Mouse (Mus musculus) stomach, embryonic 15.5 days (tissue): ENCODE data around the gene Hdac10. TPM values are rescaled to one million over a fixed set of nuclear protein-coding genes. Genes with fewer than 3 reads are reported as not detected.

ENCODE experiments used
- ATAC-seq: fragments of 200-750 bp; cut with Nextera tagmentation; 2 replicates; pipeline ENCODE4 v1.8.0; 2017; ENCODE audit warnings: low read depth, moderate number of reproducible peaks, moderate TSS enrichment; ENCODE audit not compliant: insufficient read depth, low FRiP score
- H3K27ac ChIP-seq: fragments of 300-500 bp; sonication (generic); 2 replicates; pipeline ENCODE4 v1.5.1; 2015; ENCODE audit warnings: mild to moderate bottlenecking, inconsistent platforms
- H3K27me3 ChIP-seq: fragments of 300-500 bp; sonication (generic); replicated peaks from 2 replicates; pipeline ENCODE4 v1.6.1; 2015; ENCODE audit warnings: inconsistent platforms
- H3K36me3 ChIP-seq: fragments of 300-500 bp; sonication (generic); 2 replicates; pipeline ENCODE4 v1.6.1; 2015; ENCODE audit warnings: inconsistent platforms
- H3K4me1 ChIP-seq: fragments of 300-500 bp; sonication (generic); 2 replicates; pipeline ENCODE4 v1.6.1; 2015; ENCODE audit warnings: inconsistent platforms
- H3K4me2 ChIP-seq: fragments of 300-500 bp; sonication (generic); 2 replicates; pipeline ENCODE4 v1.6.1; 2015; ENCODE audit warnings: mild to moderate bottlenecking, inconsistent platforms
- H3K4me3 ChIP-seq: fragments of 300-500 bp; sonication (generic); replicated peaks from 2 replicates; pipeline ENCODE4 v1.5.1; 2015; ENCODE audit warnings: inconsistent platforms
- H3K9ac ChIP-seq: fragments of 300-500 bp; sonication (generic); 2 replicates; pipeline ENCODE4 v1.6.1; 2015; ENCODE audit warnings: inconsistent platforms
- H3K9me3 ChIP-seq: fragments of 300-500 bp; sonication (generic); 2 replicates; pipeline ENCODE4 v1.6.1; 2016; ENCODE audit warnings: inconsistent platforms
- WGBS: fragments of 180-500 bp; shearing (Covaris S2); methylation state at CpG from one replicate; pipeline ENCODE4 v1.1.7; 2015; 5-methylcytosine and 5-hydroxymethylcytosine counted together
- microRNA-seq: library from miRNA; unstranded; fragments of <30 nt; microRNA quantifications from one replicate; pipeline ENCODE4, GENCODE M21; 2016
- polyA plus RNA-seq: library from polyadenylated mRNA; unstranded; fragments of >200 nt; fragmentation: Nextera tagmentation; extraction: Ambion mirVana; gene quantifications from 2 replicates; pipeline ENCODE4 v1.2.1, GENCODE M21; 2015

Hdac10 gene
- polyA plus RNA-seq, 1 experiment from 2014 or later = 20.9 TPM

GRCm38 (mm10) chr15:89083906-89084305 lies 44.6 kb downstream of the Hdac10 start:
- Histone ChIP-seq H3K36me3 (peaks cover 47% of the 10 kb centered on the region), H3K9ac (no peak overlapping the region)
- 90% methylated on average over 1 of the region's 1 CpGs for WGBS

GRCm38 (mm10) chr15:89078208-89078836 lies 50.2 kb downstream of the Hdac10 start:
- no peak for ATAC-seq
- Histone ChIP-seq H3K27ac (0 out of 2 replicates have a peak overlapping the region, but pooled peaks have one; percentile 27), H3K4me1 (peaks cover 31% of the 10 kb centered on the region), H3K9me3 (no peaks in the 10 kb centered on the region), H3K27me3 (no peaks in the 10 kb centered on the region), H3K36me3 (peaks cover 19% of the 10 kb centered on the region), H3K9ac (no peak overlapping the region), H3K4me2 (peak overlapping the region; percentile 84), H3K4me3 (0 out of 2 replicates have a peak overlapping the region, but pooled peaks have one; percentile 81)
- WGBS = 54% methylated on average over 9 of the region's 9 CpGs

More at GRCm38 (mm10) chr15:89083906-89084305, 44.6 kb downstream of the Hdac10 start:
- Histone ChIP-seq H3K4me2 (no peak overlapping the region), H3K4me3 (no peak overlapping the region), H3K27ac (no peak overlapping the region), H3K9me3 (no peaks in the 10 kb centered on the region), H3K4me1 (peaks cover 3% of the 10 kb centered on the region; the same call in 1 of the 2 replicates), H3K27me3 (no peaks in the 10 kb centered on the region)
- ATAC-seq = no peak

- Histone ChIP-seq H3K9me3 (no peaks in the 10 kb centered on the region), H3K27me3 (no peaks in the 10 kb centered on the region), H3K4me3 (peak overlapping the region; percentile 81), H3K4me2 (peak overlapping the region; percentile 84), H3K27ac (peak overlapping the region; percentile 86), H3K9ac (peak overlapping the region; percentile 91), H3K4me1 (peaks cover 31% of the 10 kb centered on the region), H3K36me3 (peaks cover 5% of the 10 kb centered on the region; the same call in 1 of the 2 replicates)
- 0% methylated on average over 34 of the region's 39 CpGs for WGBS
- ATAC-seq = no peak
Measured at GRCm38 (mm10) chr15:89076156-89076731, 52.3 kb downstream of the Hdac10 start.

DNA sequence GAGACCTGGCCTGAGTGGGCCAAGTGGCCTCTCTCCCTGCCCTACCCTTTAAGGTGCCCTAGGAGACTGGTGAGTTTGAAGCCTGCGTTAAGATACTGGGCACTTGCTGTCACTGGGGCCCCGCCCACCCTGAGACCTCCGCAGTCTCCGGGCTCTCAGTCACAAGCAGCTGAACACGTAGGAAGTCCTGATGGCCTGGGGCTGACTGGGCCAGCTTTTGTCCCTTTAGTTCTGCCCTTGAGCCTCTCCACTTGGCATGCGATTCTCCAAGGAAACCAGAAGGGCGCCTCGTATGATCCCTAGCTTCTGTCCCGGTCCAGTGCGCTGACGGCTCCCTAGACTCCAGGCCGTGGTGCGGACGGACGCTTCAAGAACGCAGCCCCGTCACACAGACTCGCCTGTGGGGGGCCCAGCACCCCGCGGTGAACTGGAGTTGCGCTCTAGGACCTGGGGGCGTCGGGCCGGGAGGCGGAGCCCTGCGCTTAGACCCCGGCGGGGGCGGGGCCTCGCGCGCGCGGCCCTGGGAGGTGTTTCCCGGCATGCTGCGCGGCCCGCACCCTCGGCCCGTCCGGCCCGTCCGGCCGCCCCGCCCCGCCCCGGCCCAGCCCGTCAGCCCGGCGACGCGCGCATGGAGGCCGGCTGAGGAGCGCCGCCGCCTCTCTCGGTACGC lies 52.9 kb downstream of the Hdac10 start:
- under 1% methylated on average over 44 of the region's 59 CpGs for WGBS
- H3K27me3 ChIP-seq = no peaks in the 10 kb centered on the region
- peak overlapping the region; percentile 81 for H3K4me3 ChIP-seq
- peak overlapping the region; percentile 86 for H3K27ac ChIP-seq
- H3K4me2 ChIP-seq = peak overlapping the region; percentile 84
- ATAC-seq = peak; percentile 90
- peaks cover 31% of the 10 kb centered on the region for H3K4me1 ChIP-seq
- H3K9ac ChIP-seq = peak overlapping the region; percentile 91
- no peaks in the 10 kb centered on the region for H3K9me3 ChIP-seq
- no peaks in the 10 kb centered on the region for H3K36me3 ChIP-seq

DNA sequence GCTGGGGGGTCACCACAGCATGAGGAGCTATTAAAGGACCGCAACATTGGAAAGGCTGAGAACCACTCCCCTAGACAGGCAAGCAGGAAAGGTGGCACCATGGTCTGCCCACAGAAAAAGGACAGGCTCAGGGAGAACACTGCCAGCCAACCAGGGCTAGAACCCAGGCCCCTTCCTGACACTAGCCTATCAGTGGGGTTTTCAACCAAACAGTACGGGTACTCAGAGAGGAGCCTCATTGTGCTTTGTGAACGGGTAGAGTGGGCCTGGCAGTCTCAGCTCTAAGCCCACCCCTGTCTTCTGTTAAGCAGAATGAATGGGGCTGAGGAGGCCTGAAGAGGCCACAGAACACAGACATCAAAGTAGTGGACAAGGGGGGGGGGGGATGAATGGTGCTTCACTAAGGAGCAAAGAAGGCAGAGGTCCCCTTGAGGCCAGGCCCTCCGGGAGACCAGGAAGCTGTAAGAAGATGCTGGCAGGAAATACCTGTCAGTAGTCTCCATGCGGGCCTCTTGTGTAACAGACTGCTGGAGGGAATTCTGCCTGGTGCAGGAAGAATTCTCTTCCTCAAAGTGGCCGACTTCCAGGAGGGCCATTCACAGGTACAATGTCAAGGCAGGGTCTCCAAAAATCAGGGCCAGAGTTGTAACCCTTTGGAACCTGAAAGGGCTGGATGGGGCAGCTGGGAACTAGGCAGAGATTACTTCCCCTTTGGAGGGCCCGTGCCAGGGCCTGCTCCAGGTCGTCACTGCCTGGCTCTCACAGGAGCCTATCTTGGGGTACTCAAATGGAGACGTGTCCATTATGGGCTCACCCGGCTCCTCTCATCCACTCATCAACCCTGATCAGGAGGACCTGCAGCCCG lies 53.7 kb downstream of the Hdac10 start, which contains the start of gene Trabd:
TSS of gene Trabd (plus strand) at position 512 of the 865 bp plus-strand sequence.
- Histone ChIP-seq H3K4me1 (peaks cover 31% of the 10 kb centered on the region), H3K27me3 (no peaks in the 10 kb centered on the region), H3K36me3 (no peaks in the 10 kb centered on the region), H3K27ac (peak within 1 kb of the TSS; percentile 86), H3K9me3 (no peaks in the 10 kb centered on the region), H3K4me2 (peak within 1 kb of the TSS; percentile 84), H3K4me3 (peak within 1 kb of the TSS; percentile 81), H3K9ac (peak within 1 kb of the TSS; percentile 91)
- 25% methylated on average over 11 of the region's 11 CpGs for WGBS
- no peak; the same call in 1 of the 2 replicates for ATAC-seq

GRCm38 (mm10) chr15:89073993-89074603 lies 54.4 kb downstream of the Hdac10 start:
- H3K4me3 ChIP-seq = no peak overlapping the region
- H3K9me3 ChIP-seq = no peaks in the 10 kb centered on the region
- ATAC-seq = no peak
- WGBS = 66% methylated on average over 10 of the region's 10 CpGs
- no peak overlapping the region for H3K4me2 ChIP-seq
- H3K27ac ChIP-seq = no peak overlapping the region
- peaks cover 31% of the 10 kb centered on the region for H3K4me1 ChIP-seq
- H3K9ac ChIP-seq = no peak overlapping the region
- H3K27me3 ChIP-seq = no peaks in the 10 kb centered on the region
- H3K36me3 ChIP-seq = no peaks in the 10 kb centered on the region

Small RNAs within 50 kb of the gene (microRNA-seq; reads per million reads assigned to microRNA genes)
- gene Mir7118 = 0.58 reads per million

Other genes with a start within 250 kb of the Hdac10 start
- not detected in 2 replicates for gene Ttll8, start 174.3 kb downstream of the Hdac10 start, polyA plus RNA-seq
- 0.09 TPM in 1 of 2 replicates, not detected in the other for gene Mlc1, start 149.7 kb downstream of the Hdac10 start, polyA plus RNA-seq
- gene Mov10l1, start 145.8 kb downstream of the Hdac10 start, polyA plus RNA-seq = 0.08 TPM in 1 of 2 replicates, not detected in the other
- gene Panx2, start 69.0 kb downstream of the Hdac10 start, polyA plus RNA-seq = 0.55 and 0.64 TPM in 2 replicates
- gene Trabd, start 53.6 kb downstream of the Hdac10 start, polyA plus RNA-seq = 57.1 and 60.0 TPM in 2 replicates
- 17.9 and 19.7 TPM in 2 replicates for gene Selenoo, start 39.6 kb downstream of the Hdac10 start, polyA plus RNA-seq
- gene Tubgcp6, start 5.6 kb downstream of the Hdac10 start, polyA plus RNA-seq = 12.0 and 12.9 TPM in 2 replicates
- 3.8 and 4.7 TPM in 2 replicates for gene Mapk12, start 12.0 kb upstream of the Hdac10 start, polyA plus RNA-seq
- 5.9 and 6.4 TPM in 2 replicates for gene Mapk11, start 20.9 kb upstream of the Hdac10 start, polyA plus RNA-seq
- 128 and 129 TPM in 2 replicates for gene Plxnb2, start 52.1 kb upstream of the Hdac10 start, polyA plus RNA-seq
- gene Dennd6b, start 67.8 kb upstream of the Hdac10 start, polyA plus RNA-seq = 12.5 and 14.9 TPM in 2 replicates
- gene Ppp6r2, start 82.9 kb upstream of the Hdac10 start, polyA plus RNA-seq = 25.4 and 28.5 TPM in 2 replicates
- 45.3 and 45.9 TPM in 2 replicates for gene Sbf1, start 186.6 kb upstream of the Hdac10 start, polyA plus RNA-seq
- 0.76 and 1.1 TPM in 2 replicates for gene Adm2, start 194.0 kb upstream of the Hdac10 start, polyA plus RNA-seq
- gene Miox, start 205.7 kb upstream of the Hdac10 start, polyA plus RNA-seq = 0.53 and 0.71 TPM in 2 replicates
- gene Lmf2, start 227.0 kb upstream of the Hdac10 start, polyA plus RNA-seq = 57.3 and 62.3 TPM in 2 replicates
- gene Ncaph2, start 227.0 kb upstream of the Hdac10 start, polyA plus RNA-seq = 127 and 141 TPM in 2 replicates
- 6.7 and 7.3 TPM in 2 replicates for gene Sco2, start 245.1 kb upstream of the Hdac10 start, polyA plus RNA-seq
- gene Tymp, start 248.3 kb upstream of the Hdac10 start, polyA plus RNA-seq = 1.3 and 1.5 TPM in 2 replicates